Mouse (Mus musculus) CD4-positive, CD25-positive, alpha-beta regulatory T cell, adult 2 months (primary cell): Measurements from ENCODE around the gene Rnf148.

Experiments used
- DNase-seq: peaks from one replicate; pipeline ENCODE4 v3.0.0-alpha.2; 2012; ENCODE audit warnings: low read depth, low spot score

Rnf148 gene

DNA sequence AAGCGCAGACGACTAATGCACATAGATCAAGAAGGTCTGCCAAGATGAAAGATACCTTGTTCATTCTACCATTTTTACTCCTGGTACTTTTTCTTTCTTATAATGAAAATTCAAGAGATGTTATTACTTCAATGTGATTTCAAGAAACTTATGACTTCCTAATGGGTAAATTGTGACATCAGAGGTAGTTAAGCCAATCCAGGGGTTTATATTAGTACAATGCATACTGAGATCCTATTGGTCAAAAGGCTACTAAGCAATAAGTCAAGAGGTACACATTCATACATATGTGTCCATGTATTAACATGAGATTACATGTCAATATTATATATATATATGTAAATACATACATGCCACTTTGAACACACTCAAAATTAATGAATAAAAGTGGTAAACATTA lies at the start of gene Rnf148:
Gene Rnf148, minus strand, starts transcription at position 101 of the 400 bp plus-strand sequence.
- no peak for DNase-seq

DNA sequence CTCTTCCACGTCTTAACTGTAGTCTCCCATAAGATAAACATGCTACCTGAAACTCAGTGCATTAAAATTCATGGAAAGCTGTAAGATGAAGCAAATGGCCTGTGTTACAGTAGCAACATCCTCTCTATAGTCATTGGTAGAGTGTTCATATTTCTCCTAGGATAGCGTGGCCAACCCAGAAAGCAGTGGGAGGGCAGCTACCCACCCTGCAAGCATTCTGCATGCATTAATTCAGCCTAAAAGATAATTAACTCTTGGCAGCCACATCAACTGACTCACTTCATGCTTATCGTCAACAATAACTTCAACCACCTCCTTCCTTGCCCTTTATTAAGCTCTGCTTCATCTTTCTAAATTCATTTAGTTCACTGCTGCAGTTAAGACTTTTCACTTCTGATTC lies 45.9 kb upstream of the Rnf148 start:
- DNase-seq, result no peak

DNA sequence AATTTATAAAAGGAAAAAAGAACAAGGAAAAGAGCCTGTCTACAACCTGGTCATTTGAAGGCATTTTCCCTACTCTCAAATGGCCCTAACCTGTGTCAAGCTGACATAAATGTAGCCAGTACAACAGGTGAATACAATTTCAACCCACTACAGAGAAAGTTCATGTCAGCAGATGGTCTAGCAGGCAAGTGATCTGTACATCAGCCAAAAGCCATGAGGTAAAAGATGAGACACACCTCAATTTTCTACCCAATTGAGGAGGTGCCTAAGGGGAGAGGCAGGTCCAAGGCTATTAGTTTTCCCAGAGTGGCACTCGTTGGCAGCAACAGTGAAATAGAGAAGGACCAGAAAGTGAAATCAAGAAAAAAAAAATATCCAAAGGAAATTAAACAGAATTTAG lies 23.2 kb upstream of the Rnf148 start:
- no peak for DNase-seq

DNA sequence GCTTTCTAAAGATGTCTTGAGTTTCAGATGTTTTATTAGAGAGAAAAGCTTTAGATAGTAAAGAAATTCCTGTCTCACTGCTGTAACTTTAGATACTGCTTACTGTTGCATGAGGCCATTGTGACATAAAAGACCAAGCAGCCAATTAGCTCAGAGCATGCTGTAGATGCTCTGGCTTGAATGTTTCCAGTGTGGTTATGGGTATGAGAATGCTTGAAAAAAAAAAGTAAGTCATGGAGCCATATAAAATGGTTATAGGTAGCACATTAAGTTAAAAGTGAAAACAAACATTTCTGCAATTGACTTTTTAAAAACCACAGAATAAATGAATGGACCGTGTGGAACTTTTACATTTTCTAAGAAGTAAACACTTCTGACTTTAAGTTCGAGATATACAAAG lies 4.7 kb downstream of the Rnf148 start, which contains the start of gene Rnf133:
Gene Rnf133, minus strand, starts transcription at position 101 of the 400 bp plus-strand sequence.
- no peak for DNase-seq

DNA sequence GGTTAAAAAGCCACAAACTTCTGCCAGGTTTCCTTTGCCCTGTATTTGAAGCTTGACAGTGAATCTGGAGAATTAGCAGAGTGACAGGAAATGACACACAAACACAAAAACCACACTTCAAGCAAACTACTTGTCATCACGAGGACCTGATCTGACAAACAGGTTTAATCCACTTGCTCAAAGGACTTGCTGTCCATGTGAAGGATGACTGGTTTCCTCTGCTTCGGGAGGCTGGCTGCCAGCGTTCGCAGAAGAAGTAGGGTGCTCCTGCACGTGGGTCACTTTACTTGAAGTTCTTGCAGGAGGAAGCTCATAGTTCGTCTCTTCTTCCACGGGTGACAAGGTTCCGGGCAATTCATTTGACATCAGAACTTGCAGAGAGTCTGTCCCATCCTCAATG lies 6.2 kb downstream of the Rnf148 start:
- DNase-seq, result no peak

DNA sequence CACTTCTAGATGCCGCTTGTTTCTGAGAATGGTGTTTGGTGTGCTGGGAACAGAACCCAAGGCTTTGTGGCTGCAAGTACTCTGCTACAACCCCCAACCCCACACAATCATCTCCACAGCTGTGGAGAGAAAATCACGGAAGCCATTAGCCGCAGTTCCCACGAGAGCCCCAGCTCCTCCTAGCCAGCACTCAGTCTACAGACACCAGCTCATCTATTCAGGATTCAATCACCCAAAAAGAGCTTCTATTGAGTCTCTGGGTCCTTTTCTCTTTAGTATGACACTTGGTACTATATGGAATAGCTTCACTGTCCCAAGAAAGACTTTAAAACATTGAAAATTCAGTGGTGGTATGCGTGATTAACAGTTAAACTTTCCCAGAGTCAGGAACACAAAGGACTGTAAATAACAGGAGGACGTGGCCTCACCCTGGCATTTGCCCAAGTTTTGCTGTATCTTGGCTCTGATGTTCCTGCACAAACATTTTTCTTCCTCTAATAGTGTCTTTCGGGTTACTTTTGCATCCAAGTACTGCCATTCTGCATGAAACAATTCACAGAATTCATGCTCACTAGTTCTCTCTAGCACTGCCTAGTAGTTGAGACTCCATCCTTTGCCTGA lies 7.2 kb downstream of the Rnf148 start:
- DNase-seq, result no peak

DNA sequence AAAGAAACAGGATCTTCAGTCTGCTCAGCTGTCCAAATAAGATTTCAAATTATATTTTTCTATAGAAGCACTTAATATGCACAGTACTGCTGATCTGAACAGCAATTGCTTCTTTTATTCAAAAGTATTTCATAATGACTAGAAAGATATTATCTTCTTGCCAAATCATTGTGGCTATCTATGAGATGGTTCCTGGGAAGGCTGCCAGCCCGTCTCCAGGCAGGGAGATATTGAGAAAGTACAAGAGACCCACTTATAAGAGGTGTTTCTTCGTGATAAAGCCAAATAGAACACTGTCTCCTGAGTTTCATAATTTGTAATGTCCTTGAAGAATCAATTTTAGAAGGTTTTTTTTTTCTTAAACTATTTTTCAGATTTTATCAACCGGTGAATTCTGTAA lies 17.9 kb downstream of the Rnf148 start:
- DNase-seq, result no peak

DNA sequence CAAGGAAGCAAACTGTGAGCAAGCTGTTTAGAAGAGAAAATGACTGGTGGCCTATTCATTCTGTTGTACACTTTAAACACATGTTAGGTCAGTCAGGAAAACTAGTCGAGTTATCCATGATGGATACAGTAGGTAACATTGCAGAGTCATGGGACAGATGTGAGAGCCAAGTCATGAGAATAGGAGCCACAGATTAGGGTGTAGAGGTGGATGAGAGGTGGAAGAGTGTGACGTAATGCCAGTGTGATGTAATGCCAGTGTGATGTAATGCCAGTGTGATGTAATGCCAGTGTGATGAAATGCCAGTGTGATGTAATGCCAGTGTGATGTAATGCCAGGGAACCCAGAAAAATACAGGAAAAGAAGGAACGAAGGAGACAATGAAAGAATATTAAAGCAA lies 19.7 kb downstream of the Rnf148 start:
- DNase-seq, result no peak

DNA sequence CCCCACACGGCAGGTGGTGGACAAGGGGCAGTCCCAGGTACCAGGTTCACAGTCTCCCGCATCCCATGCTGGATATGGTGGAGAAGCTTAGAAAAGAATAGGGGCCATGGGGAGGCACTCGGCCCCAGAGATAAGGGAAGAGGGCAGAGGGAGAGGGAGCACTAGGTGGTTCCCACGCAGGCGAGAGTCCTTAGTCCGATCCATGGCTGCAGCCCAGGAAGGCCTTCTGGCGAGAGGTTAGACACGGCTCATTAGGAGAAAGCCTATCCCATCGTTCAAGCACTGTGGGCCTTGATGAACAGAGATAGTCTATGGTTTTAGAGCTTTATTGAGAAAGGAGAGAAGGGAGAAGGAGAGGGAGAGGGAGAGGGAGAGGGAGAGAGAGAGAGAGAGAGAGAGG lies 20.9 kb downstream of the Rnf148 start:
- no peak for DNase-seq

DNA sequence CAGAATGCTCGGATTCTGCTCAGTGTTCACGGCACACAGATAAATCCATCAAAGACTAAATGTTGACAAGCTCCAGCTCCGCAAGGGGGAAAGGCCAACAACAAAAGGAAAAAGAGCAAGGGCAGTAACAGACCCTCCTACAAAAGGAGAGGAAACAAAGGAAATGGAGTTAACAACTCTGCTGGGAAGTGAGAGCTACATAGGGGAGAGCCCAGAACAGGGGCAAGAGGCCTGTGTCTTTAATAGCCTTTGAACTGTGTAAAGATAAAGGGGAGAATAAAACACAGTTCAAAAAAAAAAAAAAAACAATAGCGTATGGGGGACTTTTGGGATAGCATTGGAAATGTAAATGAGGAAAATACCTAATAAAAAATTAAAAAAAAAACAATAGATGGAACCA lies 24.5 kb downstream of the Rnf148 start:
- DNase-seq, result no peak
